Mouse (Mus musculus) frontal cortex, postnatal 10 days (tissue): Measurements from ENCODE around the gene Frmd7.

Experiments
- DNase-seq, 2 experiments: peaks; one replicate each; pipeline ENCODE4 v3.0.0; 2022; ENCODE audit warnings: low spot score in 2 of 2, mixed read lengths in 1 of 2

The Frmd7 gene

DNA sequence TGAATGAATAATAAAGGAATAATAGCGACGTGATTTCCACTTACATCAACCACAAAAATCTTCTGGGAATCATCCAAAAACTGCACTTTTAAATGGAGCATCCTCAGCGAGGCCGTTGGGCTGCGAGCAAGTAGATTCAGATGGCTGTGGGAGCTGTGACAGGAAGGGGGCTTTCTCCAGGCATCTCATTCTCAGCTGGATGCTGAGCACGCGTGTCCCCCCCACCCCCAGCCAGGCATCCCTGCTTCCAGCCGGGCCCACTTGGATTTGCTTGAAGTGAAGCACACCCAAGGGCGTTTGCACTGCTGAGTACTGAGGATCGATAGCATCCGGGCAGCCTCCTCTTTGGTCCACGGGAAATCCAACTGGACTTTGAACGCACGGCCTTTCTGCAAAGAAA is at the start of gene Frmd7:
Frmd7 (minus strand) TSS at position 101 of the 400 bp plus-strand sequence.
- no peak for DNase-seq

DNA sequence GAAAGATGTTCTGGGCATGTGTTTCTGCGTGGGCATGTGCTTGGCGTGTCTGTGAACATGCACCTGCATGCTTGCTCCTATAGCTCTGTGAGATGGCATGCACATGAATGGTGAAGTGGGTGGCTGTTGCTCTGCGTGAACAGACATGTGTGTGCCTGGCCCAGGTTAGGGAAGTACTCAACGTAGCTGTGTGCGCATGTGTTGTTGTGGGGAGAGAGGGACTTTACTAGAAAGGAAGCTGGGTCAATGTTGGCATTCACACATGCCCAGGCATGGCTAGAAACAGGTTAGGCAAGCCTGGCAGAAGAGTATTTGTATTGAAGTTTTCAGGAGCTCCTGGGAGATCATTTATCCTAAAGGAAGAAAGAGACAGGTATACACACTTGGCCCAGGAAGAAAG is 48.8 kb upstream of the Frmd7 start:
- no peak for DNase-seq

DNA sequence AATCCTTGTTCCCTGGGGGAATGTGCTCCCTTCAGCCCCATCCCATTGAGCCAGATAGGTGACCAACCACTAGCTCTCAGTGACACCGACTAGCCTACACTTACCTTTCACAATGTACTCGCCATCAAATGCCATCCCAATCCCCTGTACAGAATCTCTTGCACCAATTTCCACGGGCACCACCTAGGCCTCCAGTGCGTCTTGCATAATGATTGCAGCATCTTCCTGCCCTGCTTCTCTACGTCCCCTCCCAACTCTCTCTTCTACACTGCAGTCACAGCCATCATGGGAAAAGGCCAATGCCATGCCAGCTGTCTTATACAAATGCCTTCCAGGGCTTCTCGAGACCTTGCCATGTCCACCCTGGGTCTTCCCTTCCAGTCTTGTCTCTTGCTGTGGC is 47.4 kb upstream of the Frmd7 start:
- no peak for DNase-seq

DNA sequence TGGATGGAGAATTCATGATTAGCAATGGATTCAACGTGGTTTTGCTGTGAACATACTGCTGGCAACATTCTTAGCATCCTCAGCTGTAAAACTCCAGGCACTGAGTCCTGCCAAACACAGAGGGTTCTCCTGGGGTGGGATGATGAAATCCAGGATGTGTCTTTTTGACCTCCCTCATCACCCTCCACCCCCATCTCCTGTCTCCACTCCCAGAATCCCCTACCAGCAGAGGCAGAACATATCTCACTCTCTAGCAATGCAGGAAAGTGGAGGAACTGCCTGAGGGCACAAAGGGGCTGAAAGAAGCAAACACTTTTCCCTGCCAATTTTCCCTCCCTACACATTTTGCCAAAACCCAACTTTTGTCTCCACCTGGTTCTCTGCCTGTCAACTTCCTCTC is 46.1 kb upstream of the Frmd7 start:
- DNase-seq: no peak

DNA sequence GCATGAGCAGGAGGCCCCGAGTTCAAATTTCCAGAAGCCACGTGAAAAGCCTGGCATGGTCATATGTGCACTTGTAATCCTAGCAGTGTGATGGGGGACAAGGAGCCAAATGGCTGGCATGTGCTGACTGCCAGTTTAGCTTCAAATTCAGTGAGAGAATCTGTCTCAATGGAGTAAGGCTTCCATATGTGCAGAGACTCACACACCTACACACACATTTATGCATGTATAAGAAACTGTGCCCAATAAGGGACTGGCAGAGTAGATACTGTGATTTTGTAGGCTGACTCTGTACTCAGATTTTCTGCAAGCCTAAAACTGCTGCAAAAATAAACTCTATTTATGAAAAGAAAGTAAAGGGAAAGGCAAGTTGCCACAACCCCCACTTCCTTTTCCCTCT is 35.9 kb upstream of the Frmd7 start:
- no peak for DNase-seq

DNA sequence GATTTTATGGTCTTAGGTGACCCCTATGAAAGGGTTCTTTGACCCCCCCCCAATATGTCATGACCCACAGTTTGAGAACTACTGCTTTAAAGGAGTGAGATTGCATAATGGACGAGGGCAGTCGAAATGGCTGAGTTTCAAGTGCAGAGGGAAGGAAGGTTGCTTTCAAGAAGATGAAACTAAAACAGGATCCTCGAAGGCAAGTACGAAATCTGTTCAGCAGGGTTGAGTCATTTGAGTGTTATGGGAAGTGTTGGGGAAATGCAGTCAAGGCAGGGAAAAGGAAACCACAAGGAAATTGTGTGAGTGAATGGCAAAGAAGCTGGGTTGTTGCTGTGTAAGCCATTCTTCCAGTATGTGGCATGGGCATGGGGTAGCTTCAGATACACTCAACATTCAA is 29.6 kb upstream of the Frmd7 start:
- no peak for DNase-seq

DNA sequence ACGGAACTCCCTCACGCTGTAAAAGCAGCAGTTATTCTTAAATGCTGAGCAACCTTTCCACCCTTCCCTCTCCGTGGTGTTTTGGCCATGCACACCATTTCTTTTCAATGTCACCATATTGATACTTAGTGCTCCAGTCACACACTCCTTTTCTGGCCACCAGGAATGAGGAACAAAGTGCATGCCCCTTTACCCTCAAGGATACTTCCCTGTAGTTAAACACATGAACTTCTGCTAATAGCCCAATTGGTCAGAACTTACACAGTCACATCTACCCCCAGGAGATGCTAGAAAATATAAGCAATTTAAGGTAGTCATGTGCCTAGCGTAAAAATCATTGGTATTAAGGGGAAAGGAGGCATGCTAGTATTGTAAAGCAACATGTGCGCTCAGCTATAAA is 27.4 kb upstream of the Frmd7 start:
- DNase-seq: no peak

DNA sequence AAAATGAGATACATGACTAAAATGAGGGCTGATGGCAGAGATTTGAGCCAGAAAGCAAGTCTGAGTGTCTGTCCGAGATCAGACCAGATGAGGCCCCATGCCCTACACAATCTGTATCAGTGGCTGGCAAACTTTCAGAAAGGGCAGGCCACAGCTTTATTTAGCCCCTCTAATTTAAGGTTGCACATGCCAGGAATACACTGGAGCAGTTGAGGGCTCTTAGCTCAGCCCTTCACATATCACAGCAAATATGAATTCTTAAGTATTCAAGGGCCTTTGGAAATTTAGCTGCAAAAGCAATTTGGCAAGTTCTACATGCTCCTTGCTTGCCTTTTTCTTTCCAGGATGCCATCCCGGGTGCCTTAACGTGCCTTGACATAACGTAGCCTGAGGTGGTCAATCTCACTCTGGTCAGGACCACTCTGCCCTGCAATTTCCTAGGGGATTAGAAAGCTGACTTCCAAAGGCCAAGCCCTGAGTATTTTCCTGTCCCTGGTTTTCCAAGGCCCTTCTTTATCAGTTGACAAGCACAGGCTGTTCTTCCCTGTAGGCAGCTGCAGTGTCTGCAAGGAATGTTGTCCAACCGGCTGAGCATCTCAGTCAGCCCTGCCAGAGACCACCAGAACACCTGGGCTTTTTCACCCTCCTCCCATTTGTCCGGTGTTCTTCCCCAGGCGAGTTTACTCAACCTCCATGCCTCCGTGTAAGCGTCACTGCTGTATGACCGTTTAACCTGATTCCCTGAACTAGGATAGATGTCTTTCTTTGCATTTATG is 25.8 kb upstream of the Frmd7 start:
- no peak for DNase-seq

DNA sequence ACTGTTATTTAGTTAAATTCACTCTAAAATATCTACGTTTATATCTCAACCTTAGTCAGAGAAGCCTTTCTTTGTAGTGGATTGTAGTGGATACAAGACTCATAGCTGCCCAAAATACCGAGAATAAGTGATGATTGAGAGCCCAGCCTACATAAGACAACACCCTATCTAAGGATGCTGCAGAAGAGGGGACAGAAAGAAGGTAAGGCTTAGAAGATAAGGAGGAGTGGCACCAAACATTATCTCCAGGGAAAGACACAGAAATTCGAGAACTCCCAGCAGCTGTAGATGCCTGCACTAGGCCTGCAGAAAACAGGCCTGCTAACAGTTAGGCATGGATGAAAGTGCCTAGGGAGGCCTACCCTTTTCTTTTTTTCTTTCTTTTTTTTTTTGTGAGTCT is 22.6 kb upstream of the Frmd7 start:
- no peak for DNase-seq

DNA sequence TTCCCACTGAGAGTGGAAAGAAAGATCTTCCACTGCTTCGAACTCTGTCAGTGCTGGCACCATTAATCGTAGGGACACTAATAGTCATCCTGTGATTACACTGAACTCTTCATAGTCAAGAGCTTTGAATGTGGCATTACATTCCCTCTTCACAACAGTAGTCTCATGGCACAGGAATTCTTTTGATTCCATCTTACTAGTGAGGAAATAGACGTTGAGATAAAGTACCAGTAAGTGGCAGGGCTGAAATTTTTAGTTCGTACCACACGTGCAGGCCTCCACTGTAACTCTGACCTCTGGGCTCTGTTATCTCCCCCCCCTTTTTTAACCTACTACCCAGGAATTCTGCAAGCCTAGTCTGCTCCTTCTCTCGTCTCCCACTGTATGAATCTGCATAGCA is 20.4 kb upstream of the Frmd7 start:
- no peak for DNase-seq

DNA sequence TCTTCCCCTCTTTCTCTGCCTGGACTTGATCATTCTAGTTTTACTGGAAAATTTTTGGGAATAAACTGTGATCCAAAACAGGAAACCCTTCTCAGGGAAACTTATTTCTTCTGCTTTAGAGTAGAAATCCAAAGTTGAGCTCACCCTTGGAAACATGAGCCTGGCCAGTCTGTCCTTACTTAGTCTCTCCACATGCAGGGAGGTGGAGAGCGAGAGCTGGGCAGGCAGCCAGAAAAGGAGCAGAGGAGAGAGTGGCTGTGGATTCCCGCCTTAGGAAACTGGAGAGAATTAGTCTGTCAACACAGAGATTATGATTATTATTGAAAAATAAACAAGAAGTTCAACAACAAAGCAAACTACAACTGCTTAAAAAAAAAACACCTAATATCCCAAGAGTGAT is 6.1 kb upstream of the Frmd7 start:
- no peak for DNase-seq

DNA sequence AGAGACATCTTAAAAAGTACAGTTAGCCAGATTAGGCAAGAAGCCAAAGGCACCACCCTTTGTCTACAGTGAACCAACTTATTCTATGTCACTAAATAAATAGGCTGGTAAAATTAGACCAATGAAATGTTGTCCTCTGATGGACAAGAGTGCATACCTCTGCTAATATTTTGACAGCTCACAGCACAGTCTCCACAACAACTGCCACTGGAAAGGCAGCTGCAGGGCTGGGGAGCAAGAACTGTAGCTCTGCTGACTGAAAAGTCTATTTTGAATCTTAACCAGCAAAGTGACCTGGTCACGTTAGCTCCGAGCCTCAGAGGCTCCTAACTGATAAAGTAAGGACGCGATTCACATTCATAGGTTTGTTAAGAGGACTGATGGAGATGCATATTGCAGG is 5.6 kb upstream of the Frmd7 start:
- no peak for DNase-seq

DNA sequence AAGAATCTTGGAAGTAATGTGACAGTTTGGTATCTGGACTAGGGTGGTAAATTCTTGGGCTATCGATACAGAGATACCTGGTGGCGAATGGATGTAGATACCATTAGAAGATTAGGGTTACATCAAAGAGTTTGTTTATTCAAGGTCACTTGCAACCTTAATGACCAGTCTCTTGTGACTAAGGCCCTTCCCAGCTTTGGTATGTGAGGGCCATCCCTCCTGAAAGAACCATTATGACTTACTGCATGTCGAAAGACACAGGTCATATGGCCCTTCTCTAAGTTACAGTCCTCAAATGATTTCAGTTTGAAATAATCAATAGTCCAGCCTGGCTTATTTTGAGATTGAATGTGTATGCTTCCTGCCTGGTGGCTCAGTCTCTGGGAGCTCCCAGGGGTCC is 5.4 kb downstream of the Frmd7 start:
- DNase-seq: no peak

DNA sequence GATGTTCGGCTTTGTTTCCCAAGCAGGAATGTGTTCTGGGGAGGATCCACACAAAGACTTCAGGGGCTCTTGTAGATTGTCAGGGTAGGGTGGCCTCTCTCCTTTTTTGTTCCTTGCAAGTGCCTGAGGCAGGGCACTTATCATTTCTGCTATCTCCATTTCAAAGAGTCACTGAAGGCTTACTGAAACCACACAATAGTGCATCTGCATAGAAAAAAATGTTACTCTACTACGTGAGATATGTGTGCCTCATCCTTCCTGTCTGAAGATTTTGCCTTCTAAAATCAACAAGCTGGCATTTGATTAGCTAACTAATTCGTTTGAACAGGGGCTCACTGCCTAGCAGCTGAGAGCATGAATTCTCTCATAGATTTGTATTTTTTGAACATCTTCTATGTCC is 12.2 kb downstream of the Frmd7 start:
- DNase-seq: no peak

DNA sequence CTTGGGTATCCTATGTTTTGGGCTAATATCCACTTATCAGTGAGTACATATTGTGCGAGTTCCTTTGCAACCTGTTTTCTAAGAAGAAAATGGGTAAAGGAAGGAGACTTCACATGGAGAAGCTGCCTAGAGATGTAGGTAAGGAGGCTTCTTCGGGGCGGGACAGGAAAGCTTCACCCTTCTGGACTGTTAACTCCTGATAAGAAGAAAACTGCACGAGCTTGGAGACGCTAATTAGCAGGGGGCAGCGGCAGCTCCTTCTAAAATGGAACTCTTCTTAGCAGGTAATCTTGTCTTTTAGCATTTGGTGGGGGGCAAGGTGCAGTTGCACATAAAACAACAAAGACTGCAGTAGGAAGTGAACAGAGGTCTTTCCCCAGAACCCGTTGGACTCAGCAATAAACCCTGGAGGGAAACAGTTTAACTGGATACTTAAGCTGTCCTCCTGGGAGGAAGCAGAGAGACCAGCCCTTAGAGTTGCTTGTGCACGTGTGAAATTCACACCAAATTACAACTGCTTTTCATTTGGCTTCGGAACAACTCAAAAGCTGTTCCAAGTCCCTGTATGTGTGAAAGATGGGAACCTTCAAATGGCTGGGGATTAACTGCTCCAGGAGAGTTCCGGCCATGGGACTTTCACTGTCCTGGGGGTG is 15.5 kb downstream of the Frmd7 start:
- DNase-seq: no peak

DNA sequence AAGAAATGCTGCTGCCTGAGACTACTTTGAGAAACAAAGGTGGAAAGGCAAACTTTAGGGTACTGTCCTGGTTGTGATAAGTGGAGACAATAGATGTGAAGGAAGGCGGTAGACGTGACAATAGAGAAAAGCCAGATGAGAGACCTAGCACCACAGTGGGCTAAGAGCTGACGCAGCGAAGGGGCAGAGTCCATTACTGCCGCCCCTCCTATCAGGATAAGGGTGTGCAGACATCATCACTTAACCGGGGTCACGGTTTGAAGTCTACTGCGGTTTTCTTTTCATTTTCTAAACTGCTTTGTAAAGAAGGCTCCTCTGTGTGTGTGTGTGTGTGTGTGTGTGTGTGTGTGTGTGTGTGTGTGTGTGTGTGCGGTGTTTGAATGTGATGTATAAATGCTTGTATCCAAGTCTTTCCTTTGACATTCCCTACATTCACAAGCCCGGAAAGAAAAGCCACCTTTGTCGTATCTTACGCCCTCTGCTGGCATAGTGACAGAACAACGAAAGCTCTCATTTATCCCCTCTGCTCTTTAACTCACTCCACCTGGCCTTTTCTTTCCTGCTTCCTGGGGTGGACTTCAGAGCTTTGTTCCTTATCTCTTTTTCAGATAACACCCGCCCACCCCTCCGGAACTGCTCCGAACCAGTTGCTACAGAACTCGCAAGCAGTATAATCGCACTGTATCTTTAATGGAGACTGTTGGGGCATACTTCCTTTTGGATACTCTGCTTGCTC is 17.7 kb downstream of the Frmd7 start:
- no peak for DNase-seq

DNA sequence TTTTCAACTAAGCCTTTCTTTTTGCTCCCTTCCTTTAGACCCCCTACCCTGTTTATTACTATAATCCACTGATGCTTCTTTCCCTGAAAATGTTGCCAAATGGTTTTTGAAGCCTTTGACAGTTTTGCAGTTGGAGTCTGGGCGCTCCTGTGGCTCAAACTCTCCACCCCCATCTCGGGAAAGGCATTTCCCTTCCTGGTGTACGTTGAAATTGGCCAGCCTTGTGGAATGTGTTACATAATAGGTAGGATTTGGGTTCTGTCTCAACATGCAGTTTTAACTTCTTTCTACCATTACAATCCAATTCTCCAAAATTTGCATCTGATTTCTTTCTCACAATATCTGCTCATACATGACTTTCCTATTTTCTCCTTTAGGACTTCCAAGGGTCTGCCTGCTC is 23.8 kb downstream of the Frmd7 start:
- no peak for DNase-seq

DNA sequence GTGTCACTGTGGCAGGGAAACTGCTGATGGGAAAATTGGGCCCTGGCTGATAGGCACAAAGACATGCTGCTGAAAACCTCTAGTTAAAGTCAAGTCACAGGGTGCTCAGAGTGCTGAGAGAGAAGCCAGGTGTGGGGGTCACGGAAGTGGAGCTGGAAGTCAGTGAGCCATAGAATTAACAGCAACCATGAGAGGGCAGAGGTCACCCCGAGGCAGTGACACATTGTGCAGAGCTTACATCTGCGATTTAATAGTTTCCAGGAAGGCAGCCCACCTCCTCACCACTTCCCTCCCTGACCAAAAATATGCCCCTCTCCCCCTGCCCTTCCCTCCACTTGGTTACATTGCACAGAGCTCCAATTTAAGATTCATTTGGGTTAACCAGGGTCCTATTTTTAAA is 25.1 kb downstream of the Frmd7 start:
- DNase-seq: no peak

DNA sequence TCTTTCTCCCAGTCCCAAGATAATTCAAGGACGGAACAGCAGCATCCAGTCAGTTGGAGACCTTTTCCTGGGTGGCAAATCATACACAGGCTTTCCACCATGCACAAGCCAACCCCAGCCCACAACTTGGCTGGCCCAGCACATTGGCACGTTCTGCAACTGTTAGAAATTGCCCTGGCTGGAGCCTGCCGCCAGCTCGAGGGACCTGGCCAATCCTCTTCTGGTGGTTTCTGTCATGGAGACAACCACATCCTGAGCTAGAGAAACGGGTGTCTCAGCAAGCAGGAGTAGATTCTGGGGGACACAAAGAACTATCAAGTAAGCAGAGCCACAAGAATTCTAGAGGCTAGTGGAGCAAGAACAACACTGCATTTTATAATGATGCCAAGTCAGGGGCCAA is 32.6 kb downstream of the Frmd7 start:
- DNase-seq: no peak

DNA sequence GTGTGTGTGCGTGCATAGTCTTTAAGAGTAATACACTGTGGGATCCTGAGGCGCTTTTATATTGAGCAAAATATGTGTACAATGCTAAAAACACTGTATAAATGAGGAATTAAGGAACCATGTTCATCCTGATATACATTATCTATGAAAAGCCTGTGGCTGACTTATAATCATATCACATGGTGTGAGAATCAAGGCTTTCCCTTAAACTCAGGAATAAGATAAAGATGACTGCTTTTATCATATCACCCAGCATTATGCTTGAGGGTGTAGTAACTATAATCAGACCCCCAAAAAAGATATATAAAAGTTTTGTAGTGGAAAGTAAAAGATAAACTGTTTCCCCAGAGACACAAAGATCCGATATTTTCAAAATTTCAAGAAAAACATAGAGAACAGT is 39.0 kb downstream of the Frmd7 start:
- DNase-seq: no peak

DNA sequence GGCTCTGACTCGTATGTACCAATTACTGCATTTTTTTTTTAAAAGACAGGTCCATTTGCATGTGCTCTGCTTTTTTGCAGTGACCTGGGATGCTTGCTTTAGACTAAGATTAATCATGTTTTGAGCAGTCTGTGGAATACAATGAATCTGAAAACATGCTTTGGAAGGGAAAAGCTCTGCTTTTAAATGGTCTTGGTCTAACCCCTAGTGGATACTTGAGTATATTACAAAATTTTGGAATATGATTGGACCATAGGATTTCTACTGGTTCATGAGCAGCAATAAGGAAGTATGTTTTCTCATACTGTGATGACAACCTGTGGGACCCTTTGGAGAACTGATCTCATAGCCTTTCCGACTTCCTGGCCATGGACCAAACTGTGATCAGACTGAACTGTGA is 54.5 kb downstream of the Frmd7 start:
- no peak for DNase-seq

DNA sequence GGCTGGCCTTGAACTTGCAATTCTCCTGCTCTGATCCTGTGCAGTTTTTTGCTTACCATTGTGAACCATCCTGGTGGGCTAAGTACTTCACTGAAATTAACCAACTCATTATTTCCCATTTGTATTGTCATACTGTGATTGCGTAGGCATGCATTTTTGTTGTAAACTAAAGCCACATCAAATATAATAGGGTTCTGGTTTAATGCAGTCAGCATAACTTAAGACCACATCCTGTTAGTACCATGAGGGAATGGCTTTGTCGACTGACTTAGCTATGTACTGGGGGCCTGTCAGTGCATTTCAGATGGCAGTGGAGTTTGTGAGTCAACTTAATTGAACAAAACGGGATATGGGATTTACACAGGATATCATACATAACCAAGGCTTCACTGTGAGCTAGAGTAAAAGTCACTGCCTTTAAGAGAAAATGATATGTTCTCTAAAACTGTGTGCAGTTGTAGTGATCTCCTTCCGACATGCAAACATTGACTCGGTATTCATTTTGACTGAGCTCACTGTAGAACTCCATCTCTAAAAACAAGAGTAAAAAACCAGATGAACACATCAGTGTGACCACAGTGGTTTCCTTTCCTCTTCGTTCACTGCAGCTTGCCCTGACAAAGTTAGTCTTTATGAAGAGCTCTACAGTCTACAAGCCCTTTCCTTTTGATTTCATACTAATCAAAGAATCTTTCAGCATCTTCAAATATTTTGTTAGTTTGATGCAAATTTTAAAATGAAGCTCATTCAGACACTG is 68.1 kb downstream of the Frmd7 start:
- no peak for DNase-seq
